Mouse (Mus musculus): ENCODE data around the gene Prnp.

The Prnp gene

DNA sequence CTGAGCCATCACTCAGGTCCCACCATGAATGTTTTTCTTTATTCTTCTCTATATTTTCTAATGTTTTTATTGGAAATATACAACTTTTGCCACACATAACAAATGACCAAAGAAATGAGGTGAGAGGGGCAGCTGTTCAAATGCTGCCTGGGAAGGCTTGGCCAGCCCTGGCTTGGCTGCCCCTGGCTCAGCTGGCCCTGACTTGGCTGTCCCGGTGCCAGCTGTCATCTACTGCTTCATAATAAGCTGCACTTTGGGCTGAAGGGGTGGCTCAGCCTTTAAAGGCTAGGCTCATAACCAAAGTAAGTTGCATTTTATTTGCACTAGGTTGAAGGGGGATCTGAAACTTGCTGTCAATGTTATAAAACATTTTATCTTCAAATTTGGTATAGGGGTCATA, 2.9 kb upstream of the Prnp start:
- in situ Hi-C loops (cut with MboI) = no loop called here

DNA sequence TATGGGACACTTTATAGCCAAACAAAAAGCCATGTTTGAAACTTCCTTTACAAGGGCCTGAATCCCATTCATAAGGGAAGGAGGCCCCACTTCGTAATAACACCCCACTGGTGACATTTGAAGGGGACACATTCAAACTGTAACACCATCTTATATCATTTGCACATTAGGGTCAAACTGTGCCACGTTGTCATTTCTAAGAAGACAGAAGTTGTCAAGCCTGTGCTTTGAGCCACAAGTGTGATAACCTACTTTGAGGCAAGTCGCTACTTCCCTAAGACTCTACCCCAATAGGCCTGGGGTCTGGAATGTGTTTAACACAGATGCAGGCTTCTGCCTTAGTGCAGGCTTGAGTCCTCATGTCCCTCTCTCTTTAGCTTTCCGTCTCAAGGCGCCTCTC, 2.4 kb upstream of the Prnp start:
- in situ Hi-C loops (cut with MboI) = no loop called here

DNA sequence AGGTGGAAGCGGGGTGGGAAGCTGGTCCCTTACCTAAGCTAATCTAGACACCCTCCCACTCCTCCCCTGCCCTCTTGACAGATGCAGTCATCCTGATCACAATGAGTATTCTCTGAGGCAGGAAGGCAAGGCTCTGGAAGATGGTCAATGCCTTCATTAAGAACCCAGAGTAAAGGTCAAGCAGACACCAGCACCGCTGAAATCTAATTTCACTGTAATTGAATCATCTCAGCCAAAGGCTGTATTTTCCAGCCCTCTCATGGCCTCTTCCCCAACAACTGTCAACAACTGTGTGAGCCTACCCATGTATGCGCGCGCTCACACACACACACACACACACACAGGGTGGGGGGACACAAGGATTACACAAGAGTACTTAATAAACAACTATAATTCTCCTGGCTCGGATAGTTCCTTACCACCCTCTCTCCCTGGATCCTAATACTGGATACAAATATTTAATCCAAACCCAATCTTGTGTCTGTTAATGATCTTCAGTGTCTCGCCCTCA, 1.3 kb upstream of the Prnp start:
- in situ Hi-C loops (cut with MboI) = no loop called here

DNA sequence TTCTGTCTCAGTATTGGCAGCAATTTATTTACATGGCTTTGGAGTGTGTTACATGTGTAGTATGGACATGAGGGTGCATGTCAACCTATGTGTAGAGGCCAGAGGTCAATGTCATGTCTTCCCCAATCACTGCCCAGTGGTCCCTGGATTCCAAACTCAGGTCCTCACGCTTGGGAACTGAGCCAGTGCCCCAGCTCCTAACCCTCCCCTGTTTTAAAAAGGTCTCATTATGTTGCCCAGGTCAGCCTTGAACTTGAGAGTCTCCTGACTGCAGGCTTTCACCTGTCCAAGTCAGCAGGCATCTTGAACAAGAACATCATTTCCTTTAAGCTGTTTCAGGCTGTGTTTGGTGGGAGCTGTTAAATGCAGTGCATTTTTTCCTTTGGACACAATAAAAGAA, 822 bp upstream of the Prnp start:
- in situ Hi-C loops (cut with MboI) = no loop called here

DNA sequence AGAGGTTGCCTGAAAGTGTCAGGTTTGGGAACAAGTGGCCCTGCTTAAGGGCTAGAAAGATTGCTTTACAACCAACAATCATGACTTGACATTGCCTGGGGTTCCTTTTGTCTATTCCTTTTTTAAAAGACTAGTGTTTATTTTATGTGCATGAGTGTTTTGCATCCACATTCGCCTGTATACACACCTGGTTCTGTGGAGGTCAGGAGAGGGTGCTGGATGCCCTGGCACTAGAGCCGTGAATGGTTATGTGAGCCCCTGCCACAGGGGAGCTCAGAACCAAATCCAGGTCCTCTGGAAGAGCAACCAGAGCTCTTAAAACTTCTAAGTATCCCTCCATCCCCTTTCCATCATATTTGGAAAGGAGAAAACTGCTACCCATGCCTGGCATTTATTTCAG, 1.1 kb downstream of the Prnp start:
- in situ Hi-C loops (cut with MboI) = no loop called here

DNA sequence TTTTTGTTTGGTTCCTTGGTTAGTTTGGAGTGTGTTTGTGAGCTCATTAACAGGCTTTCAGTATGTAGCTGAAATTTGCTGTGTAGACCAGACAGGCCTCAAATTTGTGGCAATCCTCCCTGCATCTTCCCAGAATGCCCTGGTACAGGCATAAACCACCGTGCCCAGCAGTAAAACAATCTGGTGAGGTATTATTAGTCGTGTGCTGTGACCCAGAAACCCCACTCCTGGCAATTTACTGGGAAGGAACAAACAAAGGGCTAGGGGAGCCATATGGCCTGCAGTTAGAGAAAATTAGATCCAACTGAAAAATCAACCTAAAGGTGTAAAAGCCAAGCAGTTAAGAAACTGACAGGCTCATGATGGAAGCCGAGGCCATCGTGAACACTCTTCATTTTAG, 1.6 kb downstream of the Prnp start:
- in situ Hi-C loops (cut with MboI) = no loop called here

DNA sequence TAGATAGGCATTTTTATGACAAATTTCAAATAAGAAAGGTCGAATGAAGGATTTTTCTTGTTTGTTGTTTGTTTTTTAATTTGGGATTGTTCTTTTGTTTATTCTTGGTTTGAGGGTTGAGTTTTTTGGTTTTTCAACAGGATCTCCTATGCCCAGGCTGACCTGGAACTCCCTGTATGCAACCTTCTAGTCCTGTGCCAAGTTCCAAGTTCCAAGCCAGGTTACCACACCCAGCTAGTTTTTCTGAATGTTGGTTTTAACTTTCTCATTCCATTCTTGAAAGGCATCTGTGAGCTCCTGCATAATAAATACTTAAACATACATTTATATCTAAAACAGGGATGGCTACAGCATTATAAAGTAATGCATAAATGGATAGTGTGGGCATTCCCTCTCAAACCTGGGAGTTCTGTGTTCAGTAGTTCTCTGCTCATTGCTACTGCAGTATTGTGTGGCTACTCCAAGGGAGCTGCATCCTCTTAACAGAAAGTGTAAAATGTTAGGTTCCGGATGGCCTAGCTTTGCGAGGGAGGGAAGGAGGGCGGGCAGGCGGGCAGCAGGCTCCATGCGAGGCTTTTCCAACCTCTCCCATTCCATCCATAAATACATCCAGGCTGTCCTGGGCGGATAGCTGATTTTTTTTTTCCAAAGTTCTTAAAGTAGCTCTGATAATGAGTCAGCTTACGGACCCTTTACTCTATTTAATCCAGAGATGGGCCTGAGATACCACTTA, 3.0 kb downstream of the Prnp start:
- in situ Hi-C loops (cut with MboI) = no loop called here

DNA sequence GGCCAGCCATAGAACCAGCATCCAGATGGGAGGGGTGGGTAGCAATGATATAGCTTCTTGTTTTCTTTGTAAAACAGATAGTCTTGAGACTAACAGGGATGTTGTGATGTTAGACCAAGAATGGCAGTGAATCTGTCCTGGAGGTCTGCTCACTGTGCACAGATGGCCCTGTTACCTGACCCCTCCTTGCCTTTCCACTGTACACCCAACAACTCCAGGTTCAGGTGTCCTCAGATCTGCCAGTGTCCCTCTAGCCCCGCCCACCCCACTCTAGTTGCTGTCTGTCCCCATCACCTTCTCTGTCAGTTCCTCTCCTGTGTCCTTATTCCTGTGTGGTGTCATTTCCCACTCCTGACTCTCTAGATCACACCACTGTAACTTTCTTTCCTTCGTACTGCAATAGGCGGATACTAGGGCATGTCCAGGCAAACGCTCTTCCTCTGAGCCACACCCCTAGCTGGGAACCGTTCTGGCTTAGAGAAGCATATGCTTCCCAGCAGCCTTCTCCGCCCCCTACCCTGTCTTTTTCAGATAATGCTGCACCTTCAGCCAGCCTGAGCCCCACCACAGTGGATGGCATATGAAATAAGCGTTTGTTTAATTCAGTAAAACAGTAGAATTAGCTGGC, 22.7 kb downstream of the Prnp start:
- in situ Hi-C loops (cut with MboI) = no loop called here

DNA sequence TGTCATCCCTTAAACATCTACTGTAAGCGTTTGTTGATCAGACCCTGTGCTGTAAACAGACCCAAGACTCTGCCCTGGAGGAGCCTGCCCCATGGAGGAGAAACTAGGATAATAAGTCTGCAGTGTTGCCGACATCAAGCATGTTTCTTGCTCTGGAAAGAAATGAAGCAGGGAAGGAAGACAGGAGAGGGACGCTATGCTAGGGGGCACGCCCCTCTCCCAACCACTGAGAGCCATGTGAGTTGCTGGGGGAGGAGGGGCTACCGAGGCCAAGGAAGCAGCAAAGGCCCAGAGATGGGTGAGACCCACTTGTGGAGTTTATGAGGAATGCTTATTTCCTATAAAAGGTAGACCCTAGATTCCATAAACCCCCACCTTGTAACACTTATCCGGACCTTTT, 23.3 kb downstream of the Prnp start:
- in situ Hi-C loops (cut with MboI) = no loop called here

DNA sequence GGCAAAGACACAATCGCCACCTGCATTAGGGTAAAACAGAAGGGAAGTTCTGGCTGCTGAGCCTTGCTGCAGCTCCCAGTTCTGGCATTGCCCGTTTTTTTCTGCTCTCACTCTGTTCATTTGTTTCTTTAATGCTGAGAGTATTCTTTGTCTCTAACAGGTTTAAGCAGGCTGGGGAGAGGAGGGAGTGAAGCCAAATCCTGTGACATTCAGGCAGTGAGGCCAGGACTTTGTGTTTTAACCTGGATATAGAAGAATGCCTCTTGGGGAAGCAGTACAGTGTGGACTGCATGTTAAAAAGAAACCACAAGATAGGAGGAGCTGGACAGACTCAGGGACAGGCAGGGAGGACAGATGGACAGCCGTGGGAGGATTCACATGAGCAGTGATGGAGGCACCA, 23.9 kb downstream of the Prnp start:
- in situ Hi-C loops (cut with MboI) = no loop called here

DNA sequence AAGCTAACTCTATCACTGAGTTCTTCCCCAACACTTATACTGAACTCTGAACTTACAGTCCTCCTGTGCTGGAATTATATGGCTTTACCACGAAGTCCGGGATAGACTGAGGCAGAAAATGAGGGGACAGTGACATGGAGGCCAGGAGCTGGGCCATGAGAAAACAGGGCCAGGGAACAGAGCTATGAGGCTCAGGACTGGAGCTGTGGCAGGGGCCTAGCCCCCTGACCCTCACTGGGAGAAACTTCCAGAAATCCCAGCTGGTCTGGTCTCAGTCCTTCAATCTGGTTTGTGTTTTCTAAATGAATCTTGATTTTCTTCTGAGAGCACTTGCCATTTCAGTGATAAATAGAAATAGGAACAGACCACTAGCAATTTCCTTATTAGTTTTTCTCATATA, 24.5 kb downstream of the Prnp start:
- in situ Hi-C loops (cut with MboI) = no loop called here

DNA sequence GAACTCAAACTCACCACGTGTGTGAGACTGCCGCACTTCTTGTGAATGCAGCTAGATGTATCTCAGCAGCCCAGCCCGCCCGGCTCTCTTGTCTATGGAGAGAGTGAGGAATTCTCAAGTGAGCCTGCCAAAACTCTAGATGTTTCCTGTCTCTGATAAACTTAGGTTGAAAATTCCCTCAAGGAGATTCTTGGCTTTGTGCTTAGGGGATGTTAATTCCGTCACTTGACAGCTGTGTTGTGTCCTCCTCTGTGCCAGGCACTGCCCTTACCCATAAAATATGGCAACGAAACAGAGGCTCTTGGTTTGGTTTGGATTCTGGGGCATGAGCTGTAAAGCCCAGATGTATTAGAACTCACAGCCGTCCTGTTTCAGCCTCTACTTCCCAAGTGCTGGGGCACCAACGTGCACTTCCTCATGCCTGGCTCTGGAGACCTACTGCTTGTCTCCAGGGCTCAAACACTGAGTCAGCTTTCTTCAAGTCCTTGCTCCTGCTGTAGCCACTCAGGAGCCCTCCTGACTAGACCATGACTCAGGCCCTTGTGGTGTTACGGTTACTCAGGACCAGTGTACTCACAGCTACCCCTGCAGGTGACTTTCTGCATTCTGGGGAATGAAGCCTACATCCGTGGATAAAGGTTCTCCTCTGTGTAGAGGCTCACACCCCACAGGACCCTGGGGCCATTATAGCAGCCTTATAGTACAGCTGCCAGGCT, 25.8 kb downstream of the Prnp start:
- in situ Hi-C loops (cut with MboI) = loop anchor here (5.0 kb wide), 1 partner anchor 108 kb away; no protein-coding TSS in a partner anchor

DNA sequence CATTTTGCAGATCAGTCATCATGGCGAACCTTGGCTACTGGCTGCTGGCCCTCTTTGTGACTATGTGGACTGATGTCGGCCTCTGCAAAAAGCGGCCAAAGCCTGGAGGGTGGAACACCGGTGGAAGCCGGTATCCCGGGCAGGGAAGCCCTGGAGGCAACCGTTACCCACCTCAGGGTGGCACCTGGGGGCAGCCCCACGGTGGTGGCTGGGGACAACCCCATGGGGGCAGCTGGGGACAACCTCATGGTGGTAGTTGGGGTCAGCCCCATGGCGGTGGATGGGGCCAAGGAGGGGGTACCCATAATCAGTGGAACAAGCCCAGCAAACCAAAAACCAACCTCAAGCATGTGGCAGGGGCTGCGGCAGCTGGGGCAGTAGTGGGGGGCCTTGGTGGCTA, 26.7 kb downstream of the Prnp start:
- in situ Hi-C loops (cut with MboI) = loop anchor here (5.0 kb wide), 1 partner anchor 109 kb away; no protein-coding TSS in a partner anchor

DNA sequence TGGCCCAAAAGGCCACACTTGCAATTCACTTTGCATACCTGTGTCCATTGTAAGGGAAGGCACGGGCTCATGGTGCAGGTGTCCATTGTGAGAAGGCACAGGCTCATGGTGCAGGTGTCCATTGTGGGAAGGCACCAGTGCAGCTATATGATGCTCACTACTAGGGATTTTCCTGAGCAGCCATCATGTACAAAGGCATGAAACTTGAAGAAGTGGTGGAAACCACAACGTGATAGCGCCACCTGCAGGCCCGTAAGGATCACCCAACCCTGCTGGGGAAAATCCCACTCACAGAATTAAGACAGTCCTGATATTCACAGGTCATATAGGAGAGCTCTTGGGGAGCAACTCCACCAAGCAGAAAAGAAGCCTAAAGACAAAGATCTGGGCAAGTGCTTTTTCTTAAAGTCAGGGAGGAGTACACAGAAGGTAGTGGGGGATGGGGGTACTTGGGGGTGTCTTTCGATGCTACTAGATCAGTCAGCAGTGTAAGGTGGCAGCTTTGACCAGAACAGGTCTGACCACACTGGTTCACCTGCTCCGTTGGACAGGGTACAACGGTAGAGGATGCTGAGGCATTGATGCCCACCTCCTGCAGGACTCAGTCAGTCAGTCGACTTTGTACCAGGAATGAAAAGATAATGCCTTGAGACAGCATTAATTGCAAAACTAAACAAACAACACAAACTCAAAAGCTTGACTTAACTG, 29.8 kb downstream of the Prnp start:
- in situ Hi-C loops (cut with MboI) = loop anchor here (5.0 kb wide), 1 partner anchor 112 kb away; no protein-coding TSS in a partner anchor

DNA sequence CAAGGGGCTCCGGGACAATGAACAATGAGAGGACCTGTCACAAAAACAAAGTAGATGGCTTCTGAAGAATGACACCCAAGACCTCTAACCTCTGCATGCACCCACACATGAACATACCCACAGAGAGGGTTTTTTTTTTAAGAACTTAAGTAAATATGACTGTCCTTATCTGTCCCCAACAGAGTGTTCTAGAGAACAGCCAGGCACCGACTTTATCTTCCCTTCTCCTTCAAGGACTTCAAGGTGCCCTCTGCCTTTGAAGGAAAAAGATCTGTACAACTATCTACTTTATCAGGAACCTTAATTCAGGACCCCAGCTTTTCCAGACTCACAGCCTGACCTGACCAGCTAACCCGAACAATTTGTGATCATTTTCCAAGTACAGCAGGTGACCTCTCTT, 30.8 kb downstream of the Prnp start:
- in situ Hi-C loops (cut with MboI) = no loop called here

DNA sequence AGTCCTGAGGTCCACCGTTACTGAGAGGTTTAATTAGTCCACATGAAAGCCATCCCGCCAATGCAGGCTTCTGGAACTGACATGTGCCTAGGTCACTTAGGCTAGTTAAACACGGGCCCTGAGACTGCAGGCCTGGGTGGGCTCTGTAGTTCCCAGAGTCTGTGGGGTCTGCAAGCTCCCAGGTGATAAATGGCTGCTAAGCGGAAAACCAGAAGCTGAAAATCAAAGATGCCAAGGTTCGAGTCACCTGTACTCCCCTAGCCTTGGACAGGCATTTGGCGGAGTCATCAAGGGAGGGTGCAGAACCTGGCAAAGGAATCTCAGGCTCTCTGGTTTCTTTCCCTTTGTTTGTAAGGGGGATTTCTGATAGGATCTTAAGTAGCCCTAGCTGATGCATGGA, 31.8 kb downstream of the Prnp start:
- in situ Hi-C loops (cut with MboI) = no loop called here

DNA sequence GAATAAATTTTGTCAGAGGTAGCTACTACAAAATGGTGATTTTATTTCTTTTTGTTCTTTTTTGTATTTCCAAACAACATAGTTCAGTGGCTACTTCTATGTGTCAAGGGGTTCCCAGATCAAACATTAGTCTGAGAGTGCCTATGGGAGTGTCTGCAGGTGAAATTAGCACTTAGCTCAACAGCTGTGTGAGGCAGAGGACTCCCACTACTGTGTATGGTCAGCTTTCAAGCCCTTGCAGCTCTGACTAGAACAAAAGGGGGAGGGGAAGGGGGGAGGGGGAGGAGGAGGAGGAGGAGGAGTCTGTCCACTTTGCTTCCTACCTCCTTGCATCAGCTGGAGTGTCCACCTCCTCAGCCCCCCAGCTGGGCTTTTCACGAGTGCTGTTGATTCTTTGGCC, 34.6 kb downstream of the Prnp start:
- in situ Hi-C loops (cut with MboI) = no loop called here

DNA sequence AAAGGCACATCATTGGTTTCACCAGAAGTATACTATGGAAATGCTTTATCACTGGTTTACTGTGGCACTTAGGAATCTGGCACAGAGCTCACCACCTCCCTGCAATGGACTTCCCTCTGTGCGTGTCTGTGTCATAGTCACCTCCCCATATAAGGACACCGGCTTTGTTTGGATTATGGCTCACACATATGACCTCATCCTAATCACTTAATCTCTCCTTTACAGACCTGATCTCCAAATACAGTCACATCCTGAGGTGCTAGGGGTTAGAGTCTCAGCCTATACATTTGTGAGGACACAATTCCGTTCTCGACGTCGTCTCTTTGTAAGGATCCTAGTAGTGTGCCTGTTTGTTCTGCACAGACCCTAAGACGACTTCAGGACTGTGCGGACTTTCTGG, 35.5 kb downstream of the Prnp start:
- in situ Hi-C loops (cut with MboI) = no loop called here

DNA sequence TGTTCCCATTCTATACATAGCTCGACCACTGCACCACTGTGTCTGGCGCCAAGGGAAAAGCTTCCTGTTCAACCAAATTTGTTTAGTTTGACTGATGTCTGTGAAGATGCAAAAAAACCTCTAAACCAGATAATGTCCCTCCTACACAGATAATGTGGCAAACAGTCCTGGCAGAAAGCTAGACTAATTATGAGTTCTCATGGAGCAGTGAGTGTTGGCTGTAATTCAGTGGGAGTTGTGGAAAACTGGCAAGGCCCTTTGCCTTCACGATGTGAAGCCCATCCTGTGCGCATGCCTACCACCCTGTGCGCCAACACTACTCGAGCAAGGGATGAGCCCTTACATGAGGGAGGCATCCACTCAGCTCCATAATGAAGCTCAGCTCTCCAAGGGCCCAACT, 36.0 kb downstream of the Prnp start:
- in situ Hi-C loops (cut with MboI) = no loop called here

DNA sequence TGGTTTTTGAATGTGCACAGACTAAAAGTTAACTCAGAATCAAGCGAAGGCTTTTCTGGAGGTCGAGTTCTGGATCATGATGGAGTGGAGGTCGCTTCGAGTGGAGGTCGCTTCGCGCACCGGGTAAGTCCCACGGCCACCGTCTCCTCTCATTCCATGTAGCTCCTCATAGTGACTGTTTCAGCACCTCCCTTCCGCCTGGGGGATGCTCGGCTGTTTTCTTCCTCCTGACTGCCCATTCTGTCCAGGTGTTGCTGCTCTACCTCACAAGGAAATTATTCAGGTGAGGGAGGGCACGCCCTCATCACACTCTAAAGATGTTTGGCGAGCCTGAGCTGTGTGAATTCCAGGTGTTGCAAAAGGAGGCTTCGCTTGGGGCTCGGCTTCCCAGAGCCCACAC, 36.6 kb downstream of the Prnp start:
- in situ Hi-C loops (cut with MboI) = no loop called here

DNA sequence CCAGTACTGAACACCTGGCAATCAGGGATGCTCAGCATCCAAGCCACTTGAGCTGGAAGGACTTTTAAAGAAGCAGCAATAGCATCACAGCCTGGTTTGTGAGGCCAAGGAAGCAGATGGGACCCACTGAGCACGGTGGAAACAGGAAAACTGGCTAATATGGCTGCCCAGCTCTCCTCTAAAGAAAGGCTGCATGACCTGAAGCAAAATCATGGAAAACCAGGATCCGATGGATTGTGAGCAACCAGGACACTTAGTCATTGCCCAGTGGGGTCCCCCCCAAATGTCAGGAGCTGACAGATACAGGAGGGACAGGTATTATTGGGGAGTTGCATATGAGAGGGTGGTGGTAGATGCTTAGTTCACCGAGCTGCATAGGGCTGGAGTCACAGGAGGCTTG, 38.4 kb downstream of the Prnp start:
- in situ Hi-C loops (cut with MboI) = no loop called here

DNA sequence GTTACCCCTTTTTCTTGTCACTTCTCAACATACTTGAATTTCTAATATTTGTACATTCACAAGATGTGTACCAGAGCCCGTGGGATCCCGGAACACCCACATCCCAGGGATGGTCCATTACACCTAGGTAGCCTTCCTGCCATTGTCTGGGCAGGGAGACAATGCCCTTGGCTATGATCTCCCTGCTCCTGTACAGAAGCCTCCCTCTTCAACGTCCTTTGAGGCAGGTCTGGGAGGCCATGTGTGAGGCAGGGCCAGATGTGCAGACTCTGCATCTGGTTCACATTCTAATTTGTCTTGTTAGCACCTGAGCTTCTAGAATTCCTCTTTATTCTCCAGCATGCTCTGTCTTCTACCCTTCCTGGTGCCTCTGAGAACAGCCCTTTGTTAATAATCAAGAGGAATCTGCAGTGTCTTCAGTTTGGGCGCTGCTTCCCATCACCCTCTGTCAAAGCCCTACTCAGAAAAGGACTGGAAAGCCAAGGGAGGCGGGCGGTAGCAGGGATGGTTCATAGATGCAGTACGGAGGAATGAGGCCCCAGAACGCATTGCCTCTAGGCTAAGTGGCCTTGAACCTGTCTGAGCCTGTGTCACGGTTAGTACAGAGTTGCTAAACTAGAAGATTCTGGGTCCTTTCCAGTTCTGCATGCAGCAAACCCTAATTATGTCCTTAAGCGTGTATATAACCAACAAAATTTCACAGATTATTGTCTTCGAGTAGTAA, 39.4 kb downstream of the Prnp start:
- in situ Hi-C loops (cut with MboI) = no loop called here

Data from mature B cell (primary cell).